Mouse (Mus musculus): ENCODE results near the gene Hcar1.

GRCm38 (mm10) chr5:123904059-123904672, 24.3 kb upstream of the Hcar1 start:
- TF ChIP-seq CTCF (IDR thresholded peaks at IDR 0.05 in 2 of 3, conservative IDR thresholded peaks at IDR 0.05 in 1 of 3; ENCODE audit: control insufficient read depth in 1 of 3, insufficient read depth in 1 of 3, low read depth in 2 of 3, low read length in 3 of 3, poor library complexity in 1 of 3, severe bottlenecking in 1 of 3) (peak; percentile 60 to 75 (median 61)), POLR2A (IDR thresholded peaks at IDR 0.05; ENCODE audit: control insufficient read depth in 1 of 2, insufficient read depth in 1 of 2, low read depth in 1 of 2, low read length in 2 of 2, poor library complexity in 1 of 2) (no peak), EP300 (IDR thresholded peaks at IDR 0.05; ENCODE audit: low read depth in 1 of 2, low read length in 2 of 2) (no peak), MAX (IDR thresholded peaks at IDR 0.05; ENCODE audit: low read length) (peak; percentile 72), KAT2A (conservative IDR thresholded peaks at IDR 0.05; ENCODE audit: low read depth, low read length) (no peak), ELF1 (IDR thresholded peaks at IDR 0.05; ENCODE audit: low read depth, low read length) (peak; percentile 85)

Data from MEL (cell line).